Mouse (Mus musculus): ENCODE data around the gene Sgce. TPM values are rescaled to one million over a fixed set of nuclear protein-coding genes. Genes with fewer than 3 reads are reported as not detected.
A peak's percentile ranks its signal among the peaks of the same experiment; 100 is the strongest.

Sgce gene
- polyA plus RNA-seq, 1 experiment from 2014 or later = 74.8 TPM

DNA sequence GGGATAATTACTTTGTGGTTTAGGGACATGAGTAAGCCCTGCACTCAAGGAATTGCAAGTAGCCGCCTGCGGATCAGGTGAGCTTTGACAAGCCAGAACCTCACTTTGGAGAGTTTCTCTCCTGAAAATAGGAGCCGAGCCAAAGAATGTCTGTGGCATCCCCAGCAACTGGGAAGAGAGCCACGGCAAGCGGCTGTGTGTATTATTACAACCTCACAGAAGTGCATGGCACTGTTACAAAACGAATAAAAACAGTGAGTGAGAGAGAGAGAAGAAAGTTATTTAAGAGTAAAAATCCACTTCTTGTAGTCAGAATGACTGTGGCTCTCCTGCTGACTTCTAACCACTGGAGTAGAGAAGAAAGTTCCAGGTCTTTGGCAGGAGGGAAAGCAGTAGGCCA, 6.5 kb downstream of the Sgce start:
- no peak overlapping the region for H3K4me2 ChIP-seq
- no peak overlapping the region for H3K27ac ChIP-seq
- H3K36me3 ChIP-seq = no peaks in the 10 kb centered on the region
- H3K9ac ChIP-seq = no peak overlapping the region
- 12% methylated on average over 6 of the region's 6 CpGs for WGBS
- H3K4me3 ChIP-seq = no peak overlapping the region
- 0 out of 2 replicates have a peak, but pooled peaks have one; percentile 57 for ATAC-seq (ENCODE audit: borderline replicate concordance, extremely low read depth, low FRiP score, low TSS enrichment)
- no peaks in the 10 kb centered on the region for H3K9me3 ChIP-seq
- peaks cover 10% of the 10 kb centered on the region; the same call in 1 of the 2 replicates for H3K4me1 ChIP-seq
- H3K27me3 ChIP-seq = no peaks in the 10 kb centered on the region

DNA sequence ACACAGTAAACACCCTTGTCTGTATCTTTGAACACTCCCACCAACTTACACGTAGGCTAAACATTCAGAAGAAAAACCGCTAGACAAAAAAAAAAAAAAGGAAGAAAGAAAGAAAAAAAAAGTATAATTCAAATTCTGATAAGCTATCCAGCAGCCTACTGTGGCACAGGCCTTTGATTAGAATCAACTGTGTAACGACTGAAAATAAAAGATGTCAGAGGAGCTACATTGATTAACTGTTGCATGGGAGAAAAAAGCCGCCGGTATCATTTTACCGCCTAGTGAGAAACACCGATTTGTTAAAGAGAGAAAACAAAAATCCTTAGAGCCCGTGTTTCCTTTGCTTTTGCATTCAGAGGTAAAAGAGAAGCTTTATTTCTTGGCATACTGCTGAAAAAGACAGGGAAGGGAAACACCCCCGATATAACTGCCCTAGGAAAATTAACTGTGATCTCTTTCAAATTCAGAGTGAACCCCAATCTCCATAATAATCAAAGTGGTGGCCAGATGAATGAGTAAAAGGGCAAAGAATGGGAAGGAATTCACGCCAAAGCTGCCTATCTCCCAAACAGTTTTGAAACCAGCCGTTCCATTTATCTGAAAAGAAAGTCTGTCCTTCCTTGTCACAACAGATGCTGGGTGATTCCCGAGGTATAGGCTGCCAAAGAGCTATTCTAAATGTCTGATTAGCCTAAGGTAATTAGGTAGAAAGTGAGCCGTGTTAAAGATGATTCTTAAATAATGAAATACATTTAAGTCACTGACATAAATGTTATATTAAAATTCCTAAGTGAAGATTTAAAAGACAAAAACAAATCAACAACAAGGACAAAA, 7.3 kb downstream of the Sgce start:
- Histone ChIP-seq H3K9ac (no peak overlapping the region), H3K4me2 (no peak overlapping the region), H3K27me3 (no peaks in the 10 kb centered on the region), H3K36me3 (no peaks in the 10 kb centered on the region), H3K9me3 (no peaks in the 10 kb centered on the region), H3K4me3 (no peak overlapping the region), H3K4me1 (peaks cover 10% of the 10 kb centered on the region; the same call in 1 of the 2 replicates), H3K27ac (no peak overlapping the region)
- ATAC-seq (ENCODE audit: borderline replicate concordance, extremely low read depth, low FRiP score, low TSS enrichment) = no peak
- 39% methylated on average over 13 of the region's 13 CpGs for WGBS

- Histone ChIP-seq H3K9ac (no peak overlapping the region), H3K9me3 (no peaks in the 10 kb centered on the region), H3K4me3 (no peak overlapping the region), H3K27me3 (no peaks in the 10 kb centered on the region), H3K4me1 (peaks cover 10% of the 10 kb centered on the region; the same call in 1 of the 2 replicates), H3K27ac (no peak overlapping the region), H3K4me2 (no peak overlapping the region), H3K36me3 (no peaks in the 10 kb centered on the region)
- WGBS = 47% methylated on average over 2 of the region's 2 CpGs
- no peak for ATAC-seq (ENCODE audit: borderline replicate concordance, extremely low read depth, low FRiP score, low TSS enrichment)
These were observed 8.3 kb downstream of the Sgce start for GRCm38 (mm10) chr6:4738717-4739116.

DNA sequence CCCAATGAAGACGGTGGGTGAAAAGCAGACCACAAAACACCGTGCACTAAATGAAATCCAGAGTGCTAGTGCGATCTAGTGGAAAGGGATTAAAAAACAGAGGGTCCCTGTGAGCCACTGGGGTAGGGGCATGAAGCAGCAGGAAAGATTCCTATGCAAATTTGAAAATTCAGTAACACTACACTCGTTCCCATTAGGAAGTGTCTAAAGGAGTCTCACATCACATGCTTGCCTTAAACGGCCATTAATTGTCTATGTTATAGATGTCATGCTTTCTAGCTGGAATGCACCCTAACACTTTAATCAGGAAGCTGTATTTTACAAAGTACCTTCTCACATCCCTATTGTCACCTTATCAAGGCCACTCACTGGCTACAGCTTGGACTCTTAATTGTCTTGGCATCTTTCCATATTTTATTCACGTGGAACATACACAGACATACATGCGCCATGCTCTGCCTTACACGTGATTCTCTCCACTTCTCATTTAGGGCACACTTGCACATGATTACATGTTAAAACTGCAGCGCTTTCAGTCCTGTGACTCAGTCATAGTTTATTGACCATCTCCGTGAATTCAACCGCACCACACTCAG, 8.9 kb downstream of the Sgce start:
- H3K9me3 ChIP-seq = no peaks in the 10 kb centered on the region
- H3K27ac ChIP-seq = no peak overlapping the region
- no peak overlapping the region for H3K9ac ChIP-seq
- H3K36me3 ChIP-seq = no peaks in the 10 kb centered on the region
- no peak overlapping the region for H3K4me3 ChIP-seq
- peaks cover 10% of the 10 kb centered on the region; the same call in 1 of the 2 replicates for H3K4me1 ChIP-seq
- no peaks in the 10 kb centered on the region for H3K27me3 ChIP-seq
- WGBS = 55% methylated on average over 11 of the region's 11 CpGs
- H3K4me2 ChIP-seq = no peak overlapping the region
- ATAC-seq (ENCODE audit: borderline replicate concordance, extremely low read depth, low FRiP score, low TSS enrichment) = no peak

GRCm38 (mm10) chr6:4736372-4736771, 10.6 kb downstream of the Sgce start:
- H3K27me3 ChIP-seq = no peaks in the 10 kb centered on the region
- no peak overlapping the region for H3K4me2 ChIP-seq
- ATAC-seq (ENCODE audit: borderline replicate concordance, extremely low read depth, low FRiP score, low TSS enrichment) = no peak
- no peak overlapping the region for H3K4me3 ChIP-seq
- H3K4me1 ChIP-seq = peaks cover 10% of the 10 kb centered on the region; the same call in 1 of the 2 replicates
- H3K9ac ChIP-seq = no peak overlapping the region
- 77% methylated on average over 9 of the region's 9 CpGs for WGBS
- no peak overlapping the region for H3K27ac ChIP-seq
- no peaks in the 10 kb centered on the region for H3K36me3 ChIP-seq
- H3K9me3 ChIP-seq = no peaks in the 10 kb centered on the region

GRCm38 (mm10) chr6:4733208-4733607, 13.8 kb downstream of the Sgce start:
- Histone ChIP-seq H3K9me3 (no peaks in the 10 kb centered on the region), H3K9ac (no peak overlapping the region), H3K4me1 (no peaks in the 10 kb centered on the region), H3K36me3 (no peaks in the 10 kb centered on the region), H3K4me2 (no peak overlapping the region), H3K27me3 (no peaks in the 10 kb centered on the region), H3K27ac (no peak overlapping the region), H3K4me3 (no peak overlapping the region)
- 65% methylated on average over 8 of the region's 8 CpGs for WGBS
- ATAC-seq (ENCODE audit: borderline replicate concordance, extremely low read depth, low FRiP score, low TSS enrichment) = no peak

DNA sequence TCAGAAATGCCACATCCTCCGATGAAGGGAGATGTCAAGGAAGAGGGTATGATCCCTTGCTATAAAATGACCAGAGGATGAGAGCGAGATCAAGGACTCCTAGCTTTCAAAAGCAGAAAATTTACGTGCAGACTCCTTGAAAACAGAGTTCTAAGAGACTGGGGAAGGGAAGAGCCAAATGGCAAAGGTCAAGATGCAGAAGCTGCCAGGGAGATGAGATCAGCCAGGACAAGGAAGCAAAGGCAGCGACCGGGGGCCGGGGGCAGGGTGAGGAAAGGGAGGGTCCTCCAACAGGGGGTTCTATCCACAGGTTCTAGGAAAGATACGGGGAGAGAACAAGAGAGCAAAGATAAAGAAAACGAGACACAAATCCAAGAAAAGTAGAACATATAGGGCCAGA, 15.3 kb downstream of the Sgce start:
- no peak overlapping the region for H3K4me3 ChIP-seq
- no peaks in the 10 kb centered on the region for H3K27me3 ChIP-seq
- H3K9me3 ChIP-seq = no peaks in the 10 kb centered on the region
- no peak overlapping the region for H3K27ac ChIP-seq
- H3K4me1 ChIP-seq = no peaks in the 10 kb centered on the region
- ATAC-seq (ENCODE audit: borderline replicate concordance, extremely low read depth, low FRiP score, low TSS enrichment) = no peak
- H3K9ac ChIP-seq = no peak overlapping the region
- H3K36me3 ChIP-seq = no peaks in the 10 kb centered on the region
- no peak overlapping the region for H3K4me2 ChIP-seq
- 60% methylated on average over 8 of the region's 8 CpGs for WGBS

DNA sequence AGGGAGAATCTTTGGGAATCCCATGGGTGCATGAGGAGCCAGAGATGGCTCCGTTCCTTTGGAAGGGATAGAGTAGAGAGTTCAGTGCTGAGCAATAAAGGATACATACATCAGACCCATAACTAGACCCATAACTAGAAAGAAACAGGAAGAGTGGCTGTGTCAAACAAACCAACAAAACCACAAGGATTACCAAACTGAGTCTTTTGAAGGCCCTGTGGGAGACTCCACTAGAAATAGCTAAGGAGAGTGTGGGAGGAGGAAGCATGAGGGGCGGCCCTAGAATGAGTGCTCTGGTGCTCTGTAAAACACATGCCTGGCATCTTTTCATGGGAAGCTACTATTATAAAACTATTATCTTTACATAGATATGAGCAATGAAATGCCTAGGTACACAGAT, 18.7 kb downstream of the Sgce start:
- Histone ChIP-seq H3K4me2 (no peak overlapping the region), H3K27ac (no peak overlapping the region), H3K9ac (no peak overlapping the region), H3K4me1 (no peaks in the 10 kb centered on the region), H3K36me3 (no peaks in the 10 kb centered on the region), H3K9me3 (no peaks in the 10 kb centered on the region), H3K27me3 (no peaks in the 10 kb centered on the region), H3K4me3 (no peak overlapping the region)
- no peak for ATAC-seq (ENCODE audit: borderline replicate concordance, extremely low read depth, low FRiP score, low TSS enrichment)
- WGBS = 92% methylated on average over 2 of the region's 2 CpGs

DNA sequence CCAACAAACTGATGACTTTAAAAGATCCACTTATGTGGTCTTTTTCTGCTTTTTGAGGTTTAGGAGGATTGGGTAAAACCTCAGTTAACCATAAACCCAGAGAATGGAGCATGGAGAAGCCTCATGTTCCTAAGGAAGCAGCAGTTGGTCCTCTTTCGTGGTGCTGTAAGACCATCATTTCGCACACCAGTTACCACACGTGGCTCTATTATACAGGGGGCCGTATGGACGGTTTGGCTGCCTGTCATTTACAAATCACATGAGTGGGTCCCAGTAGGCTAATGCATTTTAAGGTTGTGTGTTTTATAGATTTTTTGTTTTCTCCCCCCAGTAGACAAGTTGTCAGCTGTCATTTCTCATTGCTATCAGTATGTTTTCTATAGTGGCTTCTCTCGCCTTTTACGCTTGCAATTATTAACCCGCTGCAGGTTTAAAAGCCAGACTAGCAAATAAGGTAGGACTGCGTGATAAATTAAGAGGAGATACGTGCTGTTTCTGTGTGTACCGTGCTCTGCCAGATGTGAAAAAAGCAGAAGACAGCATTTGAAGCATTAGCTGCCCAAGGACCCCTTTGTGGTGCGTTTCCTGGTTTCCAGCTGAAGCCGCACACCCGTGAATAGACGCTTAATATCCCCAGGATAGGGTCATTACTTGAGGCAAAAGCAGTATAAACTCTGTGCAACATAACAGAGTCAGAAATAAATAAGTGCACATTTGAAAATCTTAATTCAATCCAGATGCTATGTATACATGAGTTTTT, 22.8 kb downstream of the Sgce start:
- 83% methylated on average over 15 of the region's 15 CpGs for WGBS
- Histone ChIP-seq H3K27me3 (no peaks in the 10 kb centered on the region), H3K27ac (no peak overlapping the region), H3K9me3 (no peaks in the 10 kb centered on the region), H3K4me3 (no peak overlapping the region), H3K9ac (no peak overlapping the region), H3K36me3 (no peaks in the 10 kb centered on the region), H3K4me2 (no peak overlapping the region), H3K4me1 (no peaks in the 10 kb centered on the region)
- no peak for ATAC-seq (ENCODE audit: borderline replicate concordance, extremely low read depth, low FRiP score, low TSS enrichment)

DNA sequence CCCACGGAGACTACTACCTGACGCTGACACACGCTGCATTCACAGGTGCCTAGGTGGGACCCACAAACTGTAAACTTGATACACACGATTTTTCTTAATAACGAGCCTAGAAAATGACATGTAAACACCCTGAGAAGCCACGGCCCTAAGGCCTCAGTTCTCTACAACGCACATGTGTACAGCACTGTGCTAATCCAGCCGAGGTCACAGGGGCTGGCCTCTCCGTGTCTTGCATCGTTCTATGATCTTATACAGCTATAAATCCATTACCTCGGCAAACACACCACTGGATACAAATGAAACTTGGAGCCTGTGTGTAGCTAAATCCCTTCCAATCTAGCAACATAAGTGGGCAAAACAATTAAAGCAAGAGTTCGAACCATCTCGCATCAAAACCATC, 24.3 kb downstream of the Sgce start:
- no peaks in the 10 kb centered on the region for H3K36me3 ChIP-seq
- H3K4me2 ChIP-seq = no peak overlapping the region
- H3K27me3 ChIP-seq = no peaks in the 10 kb centered on the region
- 76% methylated on average over 13 of the region's 13 CpGs for WGBS
- ATAC-seq (ENCODE audit: borderline replicate concordance, extremely low read depth, low FRiP score, low TSS enrichment) = no peak
- H3K9me3 ChIP-seq = no peaks in the 10 kb centered on the region
- no peak overlapping the region for H3K27ac ChIP-seq
- H3K4me1 ChIP-seq = no peaks in the 10 kb centered on the region
- H3K4me3 ChIP-seq = no peak overlapping the region
- H3K9ac ChIP-seq = no peak overlapping the region

DNA sequence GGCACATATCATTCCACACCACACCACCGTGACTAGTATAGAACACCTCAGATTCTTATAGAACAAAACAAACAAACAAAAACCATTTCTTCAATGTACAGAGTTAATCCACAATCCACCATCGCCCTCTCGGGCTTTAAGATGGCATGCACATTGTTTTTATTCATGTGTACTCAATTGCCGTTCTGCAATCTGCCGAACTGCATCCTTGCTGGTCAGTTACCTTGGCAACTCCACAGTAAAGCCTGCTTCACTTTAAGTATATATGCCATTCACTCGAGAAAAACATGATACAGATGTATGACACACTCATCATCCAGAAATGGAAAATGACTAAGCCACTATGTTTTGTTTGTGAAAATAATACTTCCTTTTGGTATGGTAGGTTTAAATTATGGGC, 24.9 kb downstream of the Sgce start:
- Histone ChIP-seq H3K27ac (no peak overlapping the region), H3K27me3 (no peaks in the 10 kb centered on the region), H3K36me3 (no peaks in the 10 kb centered on the region), H3K4me2 (no peak overlapping the region), H3K9ac (no peak overlapping the region), H3K4me1 (no peaks in the 10 kb centered on the region), H3K4me3 (no peak overlapping the region), H3K9me3 (no peaks in the 10 kb centered on the region)
- WGBS = 71% methylated on average over 6 of the region's 6 CpGs
- ATAC-seq (ENCODE audit: borderline replicate concordance, extremely low read depth, low FRiP score, low TSS enrichment) = no peak

DNA sequence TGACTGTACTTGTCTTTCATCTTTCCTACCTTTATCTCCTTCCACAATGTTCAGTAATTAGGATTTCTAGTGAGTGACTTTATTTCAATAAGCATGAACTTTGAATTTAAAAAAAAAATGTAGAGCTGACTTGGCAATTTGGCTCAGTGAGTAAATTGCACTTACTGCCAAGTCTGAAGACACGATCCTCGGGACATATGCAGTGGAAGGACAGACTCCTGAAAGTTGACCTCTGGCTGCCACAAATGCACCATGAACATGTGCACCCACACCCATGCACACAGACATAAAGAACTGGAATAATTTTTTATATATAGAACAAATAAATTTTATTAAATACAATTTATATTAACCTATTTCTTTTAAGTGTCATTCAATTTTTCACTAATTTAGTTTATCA, 29.7 kb downstream of the Sgce start:
- Histone ChIP-seq H3K9me3 (no peaks in the 10 kb centered on the region), H3K4me3 (no peak overlapping the region), H3K27ac (no peak overlapping the region), H3K4me1 (no peaks in the 10 kb centered on the region), H3K36me3 (no peaks in the 10 kb centered on the region), H3K9ac (no peak overlapping the region), H3K4me2 (no peak overlapping the region), H3K27me3 (no peaks in the 10 kb centered on the region)
- no peak for ATAC-seq (ENCODE audit: borderline replicate concordance, extremely low read depth, low FRiP score, low TSS enrichment)
- WGBS = 59% methylated on average over 2 of the region's 2 CpGs
